Mouse (Mus musculus): ENCODE data around the gene Lysmd3.
"Not testable (repeated sequence)": the region's sequence is repeated elsewhere in the genome, so short reads cannot be mapped to it uniquely, and the experiment has no call there.

The Lysmd3 gene

GRCm38 (mm10) chr13:81657351-81658052 is at the start of gene Lysmd3:
TSS of gene Lysmd3 (plus strand) at chr13:81657663.
- peak; percentile 86 for DNase-seq (ENCODE audit: low spot score)

DNA sequence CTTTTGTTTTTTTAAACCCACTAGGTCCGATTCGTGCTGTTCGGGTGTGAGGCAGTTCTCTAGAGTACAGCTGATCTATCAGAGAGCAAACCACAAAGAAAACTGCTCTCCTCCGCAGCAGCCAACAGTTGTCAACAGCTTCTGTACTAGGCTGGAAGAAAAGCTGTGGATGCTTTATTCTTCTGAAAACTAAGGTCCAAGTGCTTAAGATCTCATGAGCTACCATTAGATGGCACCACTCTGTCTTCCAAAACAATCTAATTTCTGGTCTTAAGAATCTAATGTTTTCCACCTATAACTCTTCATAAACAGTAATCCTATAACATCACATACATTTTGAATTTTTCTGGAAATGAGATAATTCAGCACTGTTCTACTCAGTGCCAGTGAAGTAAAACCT is 47.1 kb upstream of the Lysmd3 start:
- DNase-seq (ENCODE audit: low spot score): no peak

- DNase-seq (ENCODE audit: low spot score): not testable (repeated sequence)
Measured at GRCm38 (mm10) chr13:81627861-81628260, 29.6 kb upstream of the Lysmd3 start.

- no peak for DNase-seq (ENCODE audit: low spot score)
Measured at GRCm38 (mm10) chr13:81628631-81629190, 28.8 kb upstream of the Lysmd3 start.

GRCm38 (mm10) chr13:81629395-81629794 is 28.1 kb upstream of the Lysmd3 start:
- DNase-seq (ENCODE audit: low spot score): no peak

DNA sequence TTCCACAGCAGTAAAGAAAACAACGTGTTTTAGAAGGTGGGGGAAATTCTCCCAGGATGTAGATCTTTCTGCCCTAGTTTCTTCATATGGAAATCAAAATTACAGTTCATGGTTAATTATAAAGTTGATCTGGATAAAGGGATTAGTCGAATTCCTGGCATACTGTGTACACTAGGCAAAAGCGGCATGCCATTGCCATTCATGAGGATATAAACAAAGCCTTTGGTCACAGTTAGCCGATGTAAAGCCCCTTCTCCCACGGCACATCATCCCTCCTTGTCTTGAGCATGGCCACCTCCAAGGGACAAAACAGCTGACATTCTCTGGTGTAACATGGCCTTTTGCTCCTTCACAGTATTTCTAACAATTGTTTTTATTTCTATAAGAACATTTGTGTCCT is 26.9 kb upstream of the Lysmd3 start:
- no peak for DNase-seq (ENCODE audit: low spot score)

DNA sequence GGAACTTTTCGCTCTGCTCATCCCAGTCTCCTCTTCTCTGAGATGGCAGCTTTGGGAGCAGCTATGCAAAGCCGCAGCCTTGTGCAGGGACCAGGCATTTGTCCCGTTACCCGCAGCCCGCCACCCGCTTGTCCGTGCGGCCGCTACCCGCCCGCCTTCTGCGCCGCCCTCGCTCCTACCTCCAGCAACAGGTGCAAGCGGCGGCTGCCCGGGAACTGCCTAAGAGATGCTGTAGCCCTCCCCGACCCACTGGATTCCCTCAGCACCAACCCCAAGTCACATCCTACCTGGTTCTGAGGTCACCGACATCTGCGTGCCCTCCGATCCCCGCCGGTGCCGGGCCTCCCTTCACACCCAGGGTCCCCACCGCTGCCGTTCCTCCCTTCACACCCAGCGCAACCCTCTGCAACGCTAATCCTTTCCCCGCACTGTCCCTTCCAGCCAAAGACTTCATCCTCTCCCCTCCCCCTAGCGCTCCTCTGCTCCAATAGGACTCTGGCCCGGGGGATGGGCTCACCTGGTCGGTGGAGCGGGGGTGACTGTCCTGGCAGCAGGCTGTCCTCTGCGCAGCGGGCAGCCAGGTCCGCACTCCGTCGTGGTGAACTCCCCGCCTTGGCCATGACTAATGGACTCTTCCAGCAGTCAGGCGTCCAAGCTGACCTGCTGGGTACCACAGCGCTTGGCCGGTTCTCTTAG is 24.6 kb upstream of the Lysmd3 start, which contains the start of gene Adgrv1:
Adgrv1 (minus strand) TSS at position 435 of the 696 bp plus-strand sequence.
- no peak for DNase-seq (ENCODE audit: low spot score)

- no peak for DNase-seq (ENCODE audit: low spot score)
Measured at GRCm38 (mm10) chr13:81639624-81640023, 17.8 kb upstream of the Lysmd3 start.

DNA sequence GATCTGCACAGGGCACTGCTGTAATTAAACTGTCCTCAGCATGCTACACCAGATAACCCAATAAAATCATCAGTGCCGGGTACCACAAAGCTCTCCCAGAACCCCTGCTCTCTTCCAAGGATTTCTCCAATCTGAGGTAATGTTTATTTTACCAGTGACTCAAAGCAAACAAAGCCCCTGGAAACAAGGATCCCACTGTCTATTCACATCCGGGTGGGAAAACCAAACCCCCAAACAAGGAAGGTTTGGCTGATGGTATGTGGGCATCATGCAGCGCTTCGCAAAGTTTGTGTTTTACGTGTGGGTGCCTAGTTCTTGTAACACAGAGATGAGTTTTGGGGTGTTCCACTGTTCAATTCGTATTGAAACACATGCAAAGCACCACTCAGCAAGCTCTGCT is 16.6 kb upstream of the Lysmd3 start:
- no peak for DNase-seq (ENCODE audit: low spot score)

GRCm38 (mm10) chr13:81641289-81642045 is 16.0 kb upstream of the Lysmd3 start:
- DNase-seq (ENCODE audit: low spot score): peak; percentile 71

DNA sequence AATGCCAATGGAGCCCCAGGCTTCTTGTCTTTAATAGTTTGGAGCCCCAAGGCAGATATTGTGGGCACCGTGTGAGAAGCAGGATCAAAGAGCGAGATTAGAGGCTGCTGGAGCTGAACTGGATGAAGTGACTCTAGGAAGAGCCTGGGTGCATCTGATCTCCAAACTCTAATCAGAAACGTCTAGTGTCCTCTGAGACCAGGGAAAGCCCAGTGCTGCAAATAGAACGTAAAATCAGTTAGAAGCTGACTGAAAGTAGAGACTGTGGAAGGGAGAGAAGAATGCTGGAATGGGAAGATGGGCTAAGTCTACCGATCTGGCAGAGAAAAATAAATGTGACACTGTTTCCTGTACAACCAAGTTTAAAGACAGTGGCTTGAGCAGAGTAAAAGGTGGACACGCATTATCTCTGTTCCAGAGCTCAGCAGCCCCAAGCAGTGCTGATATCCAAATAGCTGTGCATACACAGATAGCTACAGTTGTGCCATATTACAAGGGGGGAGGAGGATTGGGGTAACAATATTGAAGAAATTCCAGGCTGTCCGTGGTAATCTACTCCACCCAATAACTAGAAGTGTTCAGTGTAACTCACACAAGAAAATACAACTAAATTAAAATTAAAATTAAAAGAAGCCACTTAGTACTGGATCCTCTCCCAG is 14.8 kb upstream of the Lysmd3 start:
- peak; percentile 78 for DNase-seq (ENCODE audit: low spot score)

GRCm38 (mm10) chr13:81644047-81644565 is 13.4 kb upstream of the Lysmd3 start:
- DNase-seq (ENCODE audit: low spot score): no peak

- DNase-seq (ENCODE audit: low spot score): peak; percentile 56
Measured at GRCm38 (mm10) chr13:81646348-81646747, 11.1 kb upstream of the Lysmd3 start.

GRCm38 (mm10) chr13:81650382-81650781 is 7.1 kb upstream of the Lysmd3 start:
- peak; percentile 34 for DNase-seq (ENCODE audit: low spot score)

DNA sequence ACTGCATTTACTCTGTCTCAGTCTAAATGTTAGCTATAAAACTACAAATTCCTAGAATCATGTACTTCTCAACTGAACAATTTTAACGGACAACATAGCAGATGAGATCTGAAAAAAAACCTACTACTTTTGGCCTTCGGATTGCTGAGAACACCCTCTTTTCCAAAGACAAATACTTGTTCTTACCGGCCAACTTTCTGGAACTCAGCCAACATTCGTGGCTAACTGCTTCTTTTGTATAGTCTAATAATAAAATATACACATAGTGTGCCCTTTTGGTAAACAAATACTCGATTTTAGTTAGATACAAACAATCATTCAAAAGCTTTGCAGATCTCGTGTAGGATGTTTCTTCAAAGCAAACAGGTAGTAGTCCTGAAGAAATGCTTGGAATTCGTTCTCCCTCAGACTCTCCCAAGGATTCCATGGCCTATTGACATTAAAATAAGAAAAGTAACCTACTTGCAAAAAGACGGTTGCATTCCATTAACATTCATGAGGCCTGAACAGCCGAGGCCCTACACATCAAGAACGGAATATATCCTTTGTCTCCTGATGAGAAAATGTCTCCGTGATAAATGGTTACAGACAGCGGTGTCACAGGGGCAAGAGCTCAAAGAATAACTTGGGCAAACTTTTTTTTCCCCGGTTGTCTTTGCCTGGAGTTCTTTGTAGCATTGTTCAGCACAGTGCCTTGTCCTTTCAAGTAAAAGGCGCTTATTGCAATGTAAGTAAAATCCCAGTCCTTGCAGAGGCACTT is 1.2 kb upstream of the Lysmd3 start:
- DNase-seq (ENCODE audit: low spot score): no peak

- DNase-seq (ENCODE audit: low spot score): no peak
Measured at GRCm38 (mm10) chr13:81657008-81657350, 484 bp upstream of the Lysmd3 start.

GRCm38 (mm10) chr13:81658053-81658752 is 740 bp downstream of the Lysmd3 start:
- DNase-seq (ENCODE audit: low spot score): no peak

DNA sequence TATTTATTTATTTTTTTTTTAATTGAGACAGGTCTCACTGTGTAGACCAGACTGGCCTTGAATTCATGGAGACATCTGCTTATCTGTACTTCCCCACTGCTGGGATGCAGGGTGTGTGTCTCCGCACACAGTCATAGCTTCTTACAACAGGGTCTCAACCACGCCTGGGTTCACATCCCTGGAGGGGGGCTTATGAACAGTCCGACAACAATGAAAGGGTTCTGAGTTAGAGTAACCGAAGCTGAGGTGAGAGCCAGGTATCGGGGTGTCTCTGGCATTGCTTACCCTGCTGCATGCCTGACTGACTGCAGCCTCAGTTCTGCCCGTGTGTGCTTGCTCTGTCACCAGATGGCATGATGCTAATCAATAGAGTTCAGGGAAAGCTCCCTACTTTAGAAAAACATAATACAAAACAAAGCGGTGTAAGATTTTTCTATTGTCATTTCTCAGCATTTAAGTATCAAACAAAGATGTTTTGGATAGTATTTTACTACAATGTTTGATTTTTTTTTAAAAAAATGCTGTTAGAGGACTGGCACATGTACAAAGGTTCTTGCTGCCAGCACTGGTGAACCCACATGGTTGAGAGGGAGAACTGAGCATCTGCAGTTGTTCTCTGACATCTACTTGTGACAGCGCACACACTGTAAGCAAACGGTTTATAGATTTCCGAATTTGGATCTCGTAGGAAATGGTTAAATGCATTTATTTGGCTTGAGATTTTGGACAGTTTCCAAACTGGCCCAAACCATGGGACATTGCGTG is 6.3 kb downstream of the Lysmd3 start:
- no peak for DNase-seq (ENCODE audit: low spot score)

DNA sequence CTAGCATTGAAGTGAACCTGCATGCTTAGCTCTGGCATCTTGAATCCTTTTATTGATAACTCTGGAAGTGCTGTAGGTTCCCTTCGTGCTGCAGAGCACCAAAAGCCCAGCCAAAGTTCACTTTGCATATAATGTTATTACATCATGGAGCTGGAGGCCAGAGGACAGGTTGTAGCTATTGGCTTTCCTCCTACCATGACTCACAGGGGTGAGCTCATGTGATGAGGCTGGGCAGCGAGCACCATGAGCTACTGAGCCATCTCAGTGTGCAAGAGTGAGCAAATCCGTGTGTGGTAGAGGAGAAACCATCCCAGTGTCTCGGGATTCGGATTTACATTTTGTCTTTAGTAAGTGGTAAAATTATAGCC is 6.9 kb downstream of the Lysmd3 start:
- no peak for DNase-seq (ENCODE audit: low spot score)

DNA sequence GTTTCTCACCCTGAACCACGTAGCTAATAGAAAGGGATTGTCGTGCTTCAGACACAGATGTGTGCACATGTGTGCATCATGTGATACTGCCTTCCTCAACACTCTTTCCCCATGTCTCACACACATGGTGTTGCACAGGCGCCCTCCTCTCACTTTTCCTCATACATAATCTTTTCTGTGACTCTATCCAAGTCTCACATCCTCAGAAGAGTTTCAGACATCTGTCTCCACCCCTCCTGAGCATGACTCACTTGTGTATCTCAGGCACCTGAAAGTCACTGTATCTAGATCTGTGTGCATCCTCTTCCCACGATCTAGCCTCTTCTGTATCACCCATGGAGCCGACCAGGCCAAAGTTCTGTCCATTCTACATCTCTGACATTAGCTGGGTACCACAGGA is 10.2 kb downstream of the Lysmd3 start:
- DNase-seq (ENCODE audit: low spot score): no peak

All from c-Kit-positive CD71-positive TER-119-positive erythroid progenitor cells, embryonic 14.5 days (primary cell).